Mouse (Mus musculus) 3T3-L1 (cell line): ENCODE measurements around the gene Lctl.
A peak's percentile ranks its signal among the peaks of the same experiment; 100 is the strongest.
"Not testable (repeated sequence)": the region's sequence is repeated elsewhere in the genome, so short reads cannot be mapped to it uniquely, and the experiment has no call there.

ENCODE experiments used
- DNase-seq: peaks from one replicate; pipeline ENCODE4 v3.0.0-alpha.2; 2015; ENCODE audit warnings: low read depth, low spot score

Gene Lctl

DNA sequence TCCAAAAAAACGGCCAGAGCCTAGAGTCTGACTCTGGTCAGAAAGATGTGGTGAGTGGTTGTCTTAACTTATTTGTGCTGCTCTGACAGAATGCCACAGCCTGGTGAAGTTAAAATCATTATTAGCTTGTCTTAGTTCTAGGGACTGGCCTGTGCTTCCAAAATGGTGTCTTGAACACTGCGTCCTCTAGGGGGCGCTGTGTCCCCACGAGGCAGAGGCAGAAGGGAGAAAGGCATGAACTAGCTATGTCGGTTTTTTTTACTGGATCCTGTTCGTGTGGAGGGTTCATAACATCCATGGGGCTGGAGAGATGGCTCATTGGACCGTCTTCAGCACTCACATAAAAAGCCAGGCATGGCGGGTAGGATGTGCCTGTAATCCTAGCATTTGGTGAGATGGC, 3.0 kb downstream of the Lctl start:
- DNase-seq: peak; percentile 79

DNA sequence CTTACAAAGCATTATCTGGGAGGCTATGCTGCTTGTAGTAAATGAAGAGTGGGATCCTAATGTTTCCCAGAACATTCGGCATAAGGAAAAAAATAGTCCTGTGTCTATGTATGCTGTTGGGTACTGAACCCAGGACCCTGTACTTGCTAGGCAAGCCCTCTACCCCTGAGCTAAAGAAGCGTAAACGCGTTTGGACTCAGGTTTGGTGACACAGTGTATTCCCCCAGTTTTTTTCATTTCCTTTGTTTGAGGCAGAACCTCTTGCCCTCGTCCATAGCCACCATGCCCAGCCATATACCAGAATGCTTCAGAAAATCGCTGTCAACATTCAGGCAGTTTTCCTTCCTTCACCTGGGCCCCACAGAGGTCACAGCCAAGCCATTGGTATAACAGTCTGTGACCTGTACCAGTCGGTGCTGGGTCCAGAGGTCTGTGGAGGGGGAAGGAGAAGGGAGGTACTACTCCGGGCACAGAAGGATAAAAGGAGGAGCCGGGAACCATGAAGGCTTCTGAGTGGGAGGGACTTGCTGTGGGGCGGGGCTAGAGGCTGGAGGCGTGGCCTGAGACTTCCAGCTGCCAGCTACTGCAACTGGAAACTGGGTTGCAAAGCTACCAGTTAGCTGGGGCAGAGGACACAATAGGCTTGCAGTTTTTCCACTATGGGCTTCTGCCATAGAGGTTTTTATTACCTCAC, 3.8 kb downstream of the Lctl start:
- peak; percentile 43 for DNase-seq

- no peak for DNase-seq
Observed at GRCm38 (mm10) chr9:64122601-64123000, 5.7 kb downstream of the Lctl start.

- peak; percentile 66 for DNase-seq
Observed at GRCm38 (mm10) chr9:64124846-64125245, 7.9 kb downstream of the Lctl start.

DNA sequence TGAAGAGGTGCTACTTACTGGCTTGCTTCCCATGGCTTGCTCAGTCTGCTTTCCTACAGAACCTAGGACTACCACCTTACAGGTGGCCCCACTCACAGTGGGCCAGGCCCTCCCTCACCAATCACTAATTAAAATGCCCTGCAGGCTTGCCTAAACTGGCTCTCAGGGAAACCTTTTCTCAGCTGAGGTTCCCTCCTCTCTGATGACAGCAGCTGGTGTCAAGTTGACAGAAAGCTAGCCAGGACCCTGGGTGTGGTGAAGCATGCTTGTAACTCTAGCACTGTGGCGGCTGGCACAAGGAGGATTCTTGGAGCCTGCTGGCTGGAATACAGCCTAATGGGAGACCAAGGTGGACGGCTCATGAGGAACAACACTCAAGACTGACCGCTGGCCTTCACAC, 8.4 kb downstream of the Lctl start:
- DNase-seq: peak; percentile 51

DNA sequence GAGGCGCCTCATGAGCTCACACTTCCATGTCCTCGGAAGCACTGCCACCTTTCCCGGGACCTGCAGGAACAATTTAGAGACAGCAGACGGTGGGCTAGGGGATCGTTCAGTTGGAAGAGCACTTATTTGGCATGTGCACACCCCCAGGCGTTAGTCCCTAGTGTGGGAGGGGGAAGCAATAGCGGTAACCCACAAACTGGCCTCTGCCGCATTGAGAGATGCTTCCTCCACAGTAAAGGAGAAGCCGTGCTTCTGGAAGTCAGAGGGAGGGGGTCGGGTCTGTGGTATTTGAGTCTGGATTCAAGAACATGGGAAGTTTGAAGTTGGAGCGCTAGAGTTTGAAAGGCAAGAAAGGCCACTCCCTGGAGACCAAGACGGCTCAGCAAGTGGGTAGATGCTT, 9.2 kb downstream of the Lctl start:
- no peak for DNase-seq

DNA sequence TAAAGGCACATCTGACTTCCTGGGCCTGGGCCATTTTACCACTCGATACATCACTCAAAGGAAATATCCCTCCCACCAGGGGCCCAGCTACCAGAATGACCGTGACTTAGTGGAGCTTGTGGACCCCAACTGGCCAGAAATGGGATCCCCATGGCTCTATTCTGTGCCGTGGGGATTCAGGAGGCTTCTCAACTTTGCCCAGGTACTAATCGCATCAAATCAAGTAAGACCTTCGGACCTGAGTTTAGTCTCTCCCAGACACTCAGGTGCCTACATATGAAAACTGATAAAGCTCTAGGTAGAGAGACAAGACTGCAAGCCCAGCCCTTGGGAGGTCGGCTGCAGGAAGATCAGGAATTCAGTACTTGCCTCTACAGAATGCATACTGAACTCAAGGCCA, 14.7 kb downstream of the Lctl start:
- no peak for DNase-seq

GRCm38 (mm10) chr9:64138896-64139295, 21.9 kb downstream of the Lctl start:
- peak; percentile 67 for DNase-seq

- DNase-seq: no peak
Observed at GRCm38 (mm10) chr9:64139879-64140278, 22.9 kb downstream of the Lctl start.

DNA sequence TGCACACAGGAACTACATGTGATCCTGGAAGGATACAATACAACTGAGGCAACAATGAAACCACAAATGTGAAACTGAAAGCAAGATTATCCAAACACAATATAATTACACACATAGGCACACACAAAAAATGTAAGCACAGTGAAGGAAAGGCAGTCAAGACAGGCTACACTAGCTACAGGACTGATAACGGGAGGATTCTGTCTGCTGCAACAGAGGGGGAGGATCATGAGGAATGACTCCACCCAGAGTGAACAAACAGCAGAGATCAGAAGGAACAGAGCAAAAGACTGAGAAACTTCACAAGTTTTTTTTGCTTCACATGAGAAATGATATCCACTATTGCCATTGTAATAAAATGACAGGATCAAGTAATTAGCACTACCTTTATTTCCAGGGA, 39.7 kb downstream of the Lctl start:
- no peak for DNase-seq

GRCm38 (mm10) chr9:64160471-64160870, 43.5 kb downstream of the Lctl start:
- DNase-seq: no peak

DNA sequence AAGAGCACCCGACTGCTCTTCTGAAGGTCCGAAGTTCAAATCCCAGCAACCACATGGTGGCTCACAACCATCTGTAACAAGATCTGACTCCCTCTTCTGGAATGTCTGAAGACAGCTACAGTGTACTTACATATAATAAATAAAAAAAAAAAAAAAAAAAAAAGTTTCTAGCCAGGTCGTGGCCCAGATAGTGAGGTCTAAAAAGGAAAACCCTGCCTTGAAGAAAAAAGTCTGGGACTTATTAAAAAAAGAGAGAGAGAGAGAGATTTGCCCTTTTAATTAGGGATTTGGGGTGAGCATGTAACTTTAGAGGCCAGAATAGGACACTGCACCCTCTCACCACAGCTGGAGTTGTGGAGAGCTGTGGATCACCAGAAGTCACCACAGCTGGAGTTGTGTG, 53.0 kb downstream of the Lctl start:
- not testable (repeated sequence) for DNase-seq

- no peak for DNase-seq
Observed at GRCm38 (mm10) chr9:64172145-64172815, 55.3 kb downstream of the Lctl start.

DNA sequence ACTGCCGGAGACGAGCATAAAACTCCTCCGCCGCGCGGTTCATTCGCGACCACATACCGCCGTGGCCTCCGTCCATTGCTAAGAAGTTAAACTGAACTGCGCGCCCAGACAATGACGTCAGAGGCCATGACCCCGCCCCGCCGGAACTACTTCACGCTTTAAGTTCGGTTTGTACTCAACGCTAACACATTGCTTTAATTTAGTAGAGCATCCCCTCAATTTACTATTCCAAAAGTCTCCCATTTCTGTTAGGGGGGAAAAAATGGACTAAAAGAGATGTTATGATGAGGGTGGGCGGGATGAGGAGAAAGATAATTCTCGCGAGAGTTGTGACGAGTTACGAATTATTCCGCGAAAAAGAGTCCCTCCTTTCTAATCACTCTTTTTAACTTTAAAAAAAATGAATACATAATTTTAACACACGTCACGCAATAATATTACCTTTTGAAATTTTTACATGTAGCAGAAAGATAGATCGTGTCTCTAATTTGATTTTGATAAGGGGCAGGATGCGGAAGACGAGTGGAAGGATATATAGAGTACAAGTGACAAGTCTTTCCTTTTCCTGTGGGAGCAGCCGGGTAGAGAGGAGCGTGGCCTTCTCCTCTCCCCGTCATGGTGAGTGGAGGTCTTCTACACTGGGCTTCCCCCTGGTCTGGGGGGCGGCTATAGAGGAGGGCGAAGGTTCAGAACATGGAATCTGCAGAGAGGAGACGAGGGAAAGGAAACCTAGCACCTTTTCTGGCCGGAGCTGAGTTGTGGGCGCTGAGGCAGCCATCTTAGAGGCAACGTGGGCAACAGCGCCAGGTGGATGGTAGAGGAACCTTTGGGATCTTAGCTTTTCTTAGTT, 56.1 kb downstream of the Lctl start, which contains the start of the genes Zwilch and Rpl4:
TSS of gene Zwilch (minus strand) at position 289 of the 850 bp plus-strand sequence.
TSS of gene Rpl4 (plus strand) at position 560 of the 850 bp plus-strand sequence.
- peak; percentile 85 for DNase-seq

DNA sequence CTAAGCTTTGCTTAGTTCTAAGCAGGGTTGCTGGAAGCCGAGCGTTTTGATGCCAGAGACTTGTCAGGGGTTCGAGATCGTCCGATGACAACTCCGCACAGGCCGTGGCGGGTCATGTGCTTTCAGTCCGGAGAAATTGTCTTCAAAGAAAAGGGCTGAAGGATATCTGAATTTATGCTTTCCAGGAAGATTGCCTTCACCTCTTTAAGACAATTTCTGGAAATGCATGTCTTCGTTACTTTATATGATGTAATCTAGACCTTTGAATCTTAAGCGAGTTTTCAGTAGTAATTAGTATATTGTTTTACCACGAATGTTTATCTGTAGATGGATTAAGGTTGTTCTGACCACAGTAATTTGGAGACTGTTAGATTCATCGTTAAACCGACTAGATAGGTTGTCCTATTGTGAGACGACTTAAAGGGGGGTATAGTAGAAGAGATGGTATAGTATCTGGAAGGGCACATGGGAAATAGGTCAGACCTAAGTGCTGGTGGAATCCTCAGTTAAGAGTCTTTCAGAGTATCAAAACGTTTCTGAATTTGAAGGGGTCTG, 56.8 kb downstream of the Lctl start:
- no peak for DNase-seq

GRCm38 (mm10) chr9:64174341-64174740, 57.4 kb downstream of the Lctl start:
- DNase-seq: no peak

DNA sequence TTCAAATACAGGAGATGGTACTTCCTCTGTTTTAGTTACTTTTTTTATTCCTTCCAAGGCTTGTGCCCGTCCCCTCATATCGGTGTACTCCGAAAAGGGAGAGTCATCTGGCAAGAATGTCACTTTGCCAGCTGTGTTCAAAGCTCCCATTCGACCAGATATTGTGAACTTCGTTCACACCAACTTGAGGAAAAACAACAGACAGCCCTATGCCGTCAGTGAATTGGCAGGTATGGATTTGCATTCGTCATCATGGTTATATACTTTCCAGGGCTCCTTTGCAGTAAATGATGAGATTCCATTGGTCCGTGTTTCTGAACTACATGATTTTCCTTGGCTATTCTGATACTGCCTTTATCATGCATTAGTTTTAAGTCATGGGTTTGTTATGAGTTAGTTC, 57.8 kb downstream of the Lctl start:
- DNase-seq: peak; percentile 43

DNA sequence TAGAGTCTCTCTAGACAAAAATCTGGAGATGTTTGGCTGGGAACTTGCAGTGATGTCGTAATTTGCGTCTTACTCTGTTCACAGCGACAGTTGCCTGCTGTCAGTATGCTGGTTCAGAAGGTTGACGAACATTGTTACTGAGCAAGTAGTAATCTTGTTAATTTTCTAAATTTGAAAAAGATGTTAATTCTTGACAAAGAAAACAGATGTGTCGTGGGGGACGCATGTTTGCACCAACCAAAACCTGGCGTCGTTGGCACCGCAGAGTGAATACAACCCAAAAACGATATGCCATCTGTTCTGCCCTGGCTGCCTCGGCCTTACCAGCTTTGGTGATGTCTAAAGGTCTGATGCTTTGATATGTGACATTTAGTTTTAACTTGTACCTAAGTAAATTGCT, 58.4 kb downstream of the Lctl start:
- DNase-seq: no peak

DNA sequence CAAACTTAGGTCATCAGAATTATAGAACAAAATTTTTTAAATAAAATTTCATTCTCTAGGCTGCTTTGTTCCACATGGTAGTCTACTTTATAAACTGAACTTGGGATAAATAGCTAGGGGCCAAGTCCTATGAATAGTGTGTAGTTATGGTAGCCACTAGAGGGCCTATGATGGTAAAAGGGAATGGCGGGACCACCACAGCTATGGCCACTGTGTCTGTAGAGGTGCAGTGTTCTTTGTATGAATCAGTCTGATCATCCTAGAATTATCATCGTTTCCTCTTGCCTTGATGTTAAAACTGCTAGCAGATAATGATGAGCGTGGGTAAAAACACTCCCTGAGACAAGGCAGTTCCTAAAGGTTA, 61.6 kb downstream of the Lctl start:
- peak; percentile 71 for DNase-seq

GRCm38 (mm10) chr9:64178974-64179646, 62.2 kb downstream of the Lctl start, which contains the start of gene Snapc5:
Snapc5 (plus strand) TSS chr9:64179274.
- DNase-seq: peak; percentile 94

DNA sequence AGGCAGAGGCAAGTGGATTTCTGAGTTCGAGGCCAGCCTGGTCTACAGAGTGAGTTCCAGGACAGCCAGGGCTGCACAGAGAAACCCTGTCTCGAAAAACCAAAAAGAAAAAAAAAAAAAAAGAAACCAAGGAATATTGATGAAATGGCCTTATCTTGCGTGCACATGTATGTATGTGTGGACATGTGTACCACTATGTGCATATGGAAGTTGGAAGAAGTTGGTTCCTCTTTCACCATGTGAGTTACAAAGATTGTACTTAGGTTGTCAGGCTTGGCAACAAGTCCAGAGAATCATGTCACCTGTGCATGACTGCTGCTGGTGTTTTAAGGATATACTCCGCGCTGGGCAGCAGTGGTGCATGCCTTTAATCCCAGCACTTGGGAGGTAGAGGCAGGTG, 66.3 kb downstream of the Lctl start:
- DNase-seq: not testable (repeated sequence)
